Mouse (Mus musculus): ENCODE measurements around the gene Nkapd1.
"Not testable (repeated sequence)": the region's sequence is repeated elsewhere in the genome, so short reads cannot be mapped to it uniquely, and the experiment has no call there.

Nkapd1 gene

DNA sequence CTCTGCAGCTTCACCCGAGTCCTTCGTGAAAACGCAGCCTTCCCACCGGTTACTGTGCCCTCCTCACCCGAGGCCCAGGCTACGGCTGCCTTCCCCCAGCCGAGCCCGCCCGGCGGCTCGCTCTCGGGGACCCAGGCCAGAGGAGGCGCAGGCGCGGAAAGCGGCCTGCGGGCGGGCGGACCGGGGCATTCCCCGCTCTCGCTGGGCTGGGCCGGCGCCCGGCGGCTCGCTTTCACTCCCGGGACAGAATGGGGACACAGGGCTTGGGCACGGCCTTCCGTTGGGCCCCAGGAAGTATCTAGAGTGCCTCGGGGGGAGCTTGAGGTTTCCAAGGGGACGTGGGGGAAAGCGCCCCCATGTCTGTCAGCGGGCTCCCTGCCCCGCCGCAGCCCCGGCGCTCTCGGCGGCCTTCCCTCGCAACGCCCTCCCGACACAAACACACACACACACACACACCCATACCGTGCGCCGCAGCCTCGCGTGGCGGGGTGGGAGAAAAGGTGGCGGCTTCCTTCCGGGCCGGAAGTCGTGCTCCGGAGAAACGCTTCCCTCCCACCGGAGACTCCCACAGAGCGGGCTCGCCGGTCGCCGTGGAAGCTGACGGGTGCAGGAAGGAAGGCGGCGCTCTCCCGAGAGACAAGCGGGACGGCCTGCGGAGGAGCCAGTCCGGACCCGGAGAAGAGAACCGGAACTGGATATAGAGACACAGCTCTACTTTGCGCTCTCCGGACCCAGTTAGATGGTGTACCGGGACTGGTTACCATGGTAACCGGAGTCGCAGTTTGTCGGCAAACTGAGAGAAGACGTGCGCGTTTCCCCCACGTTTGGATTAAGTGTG lies at the start of gene Nkapd1, which contains the start of gene Pih1d2:
Nkapd1 (minus strand) TSS at position 699 of the 838 bp plus-strand sequence.
Pih1d2 (plus strand) TSS at position 556 of the 838 bp plus-strand sequence.
- DNase-seq (ENCODE audit: low spot score): peak; percentile 95

DNA sequence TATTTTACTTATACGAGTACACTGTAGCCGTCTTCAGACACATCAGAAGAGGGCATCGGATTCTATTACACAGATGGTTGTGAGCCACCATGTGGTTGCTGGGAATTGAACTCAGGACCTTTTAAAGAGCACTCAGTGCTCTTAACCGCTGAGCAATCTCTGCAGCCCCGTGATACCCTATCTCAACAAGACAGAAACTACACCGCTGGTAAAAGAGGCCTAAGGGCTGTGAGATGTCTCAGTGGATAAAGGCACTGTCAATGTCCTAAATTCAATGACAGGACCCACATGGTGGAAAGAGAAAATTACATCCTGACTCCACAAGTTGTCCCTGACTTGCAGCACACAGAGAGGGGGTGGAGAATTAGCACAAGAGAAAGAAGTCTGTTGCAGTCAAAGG lies 49.2 kb upstream of the Nkapd1 start:
- DNase-seq (ENCODE audit: low spot score): no peak

DNA sequence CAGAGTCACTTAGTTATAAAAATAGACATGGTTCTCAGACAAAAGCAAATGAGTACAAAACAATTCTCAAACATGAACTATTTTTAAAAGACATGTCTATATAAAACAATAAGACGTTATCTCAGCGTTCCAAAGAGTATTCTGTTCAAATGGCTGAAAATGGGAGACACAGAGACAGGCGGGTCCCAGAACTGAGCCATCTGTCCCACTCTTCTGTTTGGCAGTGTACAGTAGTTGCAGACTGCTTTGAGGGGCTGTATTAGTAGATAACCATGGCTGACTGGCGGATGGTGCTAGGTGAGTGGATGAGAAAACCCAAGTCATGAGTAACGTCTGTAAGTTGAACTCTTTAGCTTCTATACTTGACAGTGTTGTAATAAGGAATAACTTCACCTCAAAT lies 47.6 kb upstream of the Nkapd1 start:
- no peak for DNase-seq (ENCODE audit: low spot score)

DNA sequence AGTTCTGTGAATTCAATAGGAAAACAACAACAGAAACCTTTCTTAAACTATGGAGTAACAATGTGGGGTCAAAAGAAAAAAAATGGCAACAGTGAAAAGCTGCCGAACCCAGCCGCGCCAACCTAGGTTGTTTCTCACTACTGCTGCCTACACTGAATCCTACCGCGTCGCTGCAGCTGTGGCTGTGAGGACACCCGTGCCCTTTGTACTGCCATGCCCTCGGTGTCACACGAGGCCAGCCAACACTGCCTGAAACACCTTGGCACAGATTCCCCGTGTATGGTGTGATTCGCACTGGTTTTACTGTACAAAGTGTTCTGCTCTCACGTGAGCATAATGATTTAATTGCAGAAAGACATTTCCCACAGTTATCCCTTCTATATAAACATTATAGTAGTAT lies 43.2 kb upstream of the Nkapd1 start:
- peak; percentile 49 for DNase-seq (ENCODE audit: low spot score)

DNA sequence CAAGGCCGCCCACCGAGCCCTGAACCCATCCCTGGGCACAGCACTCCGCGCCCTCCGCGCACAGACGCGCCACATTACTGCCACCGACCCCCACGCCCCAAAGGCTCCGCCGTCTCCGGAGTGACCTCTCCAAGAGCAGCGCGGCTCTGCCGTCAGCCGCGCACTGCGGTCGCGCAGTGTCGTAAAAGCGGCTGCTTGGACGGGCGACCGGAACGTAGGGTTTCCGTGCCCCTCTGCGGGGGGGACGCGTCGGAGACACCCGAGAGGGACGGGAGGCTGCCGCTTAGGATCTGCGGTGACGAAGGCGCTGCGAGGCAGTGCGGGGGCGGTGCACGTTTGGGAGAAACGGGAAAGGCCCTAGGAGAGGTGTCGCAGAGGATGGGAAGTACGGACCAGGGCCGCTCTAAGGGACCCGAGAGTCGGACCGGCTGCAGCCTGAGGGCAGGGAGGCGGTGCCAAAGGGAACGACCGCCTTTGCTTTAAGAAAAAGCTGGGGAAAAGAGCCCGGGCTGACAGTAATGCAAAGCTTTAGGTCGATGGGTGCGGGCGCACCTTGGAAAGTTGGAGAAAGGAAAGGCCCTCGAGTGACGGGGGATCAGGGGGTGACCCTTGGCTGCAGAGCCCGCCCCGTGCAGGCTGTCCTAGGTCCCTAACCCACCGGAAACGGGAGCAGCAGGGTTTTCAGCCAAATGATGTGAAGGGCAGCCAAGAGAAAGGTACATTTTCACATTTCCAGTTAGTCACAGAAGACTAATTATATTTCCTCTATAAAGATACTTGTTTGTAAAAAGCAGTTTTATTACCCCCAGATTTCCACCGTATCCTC lies 42.3 kb upstream of the Nkapd1 start, which contains the start of gene Dlat:
Dlat (minus strand) TSS at position 389 of the 826 bp plus-strand sequence.
- DNase-seq (ENCODE audit: low spot score): peak; percentile 94

DNA sequence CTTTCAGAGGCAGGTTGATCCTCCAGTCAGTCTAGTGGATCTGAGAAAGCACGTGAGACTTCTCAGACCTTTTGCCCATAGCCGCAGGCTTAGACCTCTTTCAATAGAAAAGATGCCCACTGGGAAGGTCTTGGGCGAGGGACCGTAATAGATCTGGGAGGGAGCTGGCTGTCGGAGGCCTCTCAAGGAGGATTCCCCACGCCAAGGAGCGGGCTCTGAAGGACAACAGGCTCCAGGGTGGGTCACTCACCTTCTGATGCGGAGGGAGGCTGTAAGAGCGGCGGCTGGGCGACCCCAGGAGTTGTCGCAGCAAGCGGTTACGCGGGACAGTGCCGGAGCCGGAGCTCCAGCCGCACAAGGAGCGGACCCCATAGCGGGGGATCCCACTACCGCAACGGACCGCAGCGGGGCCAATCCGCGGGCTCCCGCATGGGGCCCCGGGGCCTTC lies 41.7 kb upstream of the Nkapd1 start:
- peak; percentile 13 for DNase-seq (ENCODE audit: low spot score)

DNA sequence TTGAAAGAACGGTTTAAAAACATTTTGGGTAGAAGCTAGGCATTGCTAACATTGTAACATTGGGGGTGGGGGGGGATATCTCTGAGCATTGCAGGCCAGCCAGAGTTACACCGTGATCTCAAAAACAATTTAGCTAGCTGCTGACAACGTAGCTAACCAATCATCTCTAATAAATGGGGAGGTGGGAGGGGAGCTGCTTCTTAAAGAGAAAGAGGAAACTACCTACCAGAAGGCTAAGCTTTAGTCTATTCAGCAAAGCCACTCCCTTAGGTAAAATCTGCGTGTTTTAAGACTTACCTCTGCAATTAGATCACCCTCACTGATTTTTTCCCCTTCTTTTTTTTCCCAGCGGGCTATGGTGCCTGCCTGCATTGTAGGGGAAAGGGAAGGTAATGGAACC lies 41.1 kb upstream of the Nkapd1 start:
- no peak for DNase-seq (ENCODE audit: low spot score)

DNA sequence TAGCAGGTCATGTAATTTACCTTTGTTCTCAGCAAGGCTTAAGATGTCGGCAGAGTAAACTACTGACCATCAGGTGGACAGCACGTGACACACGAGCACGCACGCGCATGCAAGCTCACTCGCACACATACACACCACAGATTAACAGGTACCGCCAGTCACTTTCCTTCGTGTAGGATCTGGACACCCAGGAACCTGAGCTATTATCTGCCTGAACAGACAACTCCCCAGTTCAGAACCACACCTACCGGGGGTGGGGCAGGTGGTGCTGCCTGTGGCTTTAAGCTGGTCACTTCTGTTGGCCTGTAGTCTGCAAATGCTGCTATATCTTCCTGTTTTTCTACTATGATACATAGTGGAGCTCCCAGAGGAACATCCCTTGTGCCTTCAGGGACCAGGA lies 33.2 kb upstream of the Nkapd1 start:
- no peak for DNase-seq (ENCODE audit: low spot score)

DNA sequence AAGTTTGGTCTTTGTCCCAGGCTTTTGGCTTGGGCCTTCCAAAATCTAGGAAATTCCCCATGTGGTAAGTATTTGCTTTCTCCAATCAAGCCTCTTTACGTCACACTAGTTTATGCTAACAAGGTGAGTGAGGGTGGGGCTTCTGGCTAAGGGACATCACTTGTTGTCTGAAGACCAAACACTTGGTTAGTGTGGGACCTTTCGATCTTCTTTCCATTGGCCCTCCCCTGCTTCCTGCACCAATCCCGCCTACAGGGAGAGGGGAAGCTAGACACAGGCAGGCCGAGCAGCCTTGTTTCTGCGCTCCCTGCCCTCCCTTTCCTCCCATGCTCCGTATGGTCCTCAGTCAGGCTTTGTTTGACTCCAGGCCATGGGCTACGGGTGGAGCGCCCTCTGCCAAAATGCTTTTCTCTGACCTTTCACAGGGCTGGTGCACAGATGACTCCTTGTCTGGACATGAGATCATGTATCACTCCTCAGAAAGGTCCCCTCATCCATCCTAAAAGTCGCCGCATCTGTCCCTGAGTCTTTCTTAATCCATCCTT lies 29.6 kb upstream of the Nkapd1 start:
- no peak for DNase-seq (ENCODE audit: low spot score)

DNA sequence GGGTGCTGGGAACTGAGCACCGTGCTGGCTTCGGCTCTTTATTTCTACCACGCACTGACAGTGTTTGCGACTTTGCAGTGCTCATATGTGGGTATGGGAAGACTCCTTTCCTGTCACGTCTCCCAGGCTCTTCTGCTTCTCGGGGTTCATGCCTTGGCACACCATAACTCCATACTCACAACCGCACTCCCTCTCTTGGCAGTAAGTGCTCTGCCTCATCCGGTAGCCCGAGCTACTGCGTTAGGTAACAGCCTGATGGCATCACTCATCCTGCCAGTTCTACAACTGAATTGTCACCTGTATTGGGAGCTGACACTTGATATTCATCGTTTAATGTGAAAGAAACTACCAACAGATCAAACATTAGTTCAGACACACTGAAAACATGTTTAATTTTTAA lies 17.0 kb upstream of the Nkapd1 start:
- DNase-seq (ENCODE audit: low spot score): no peak

DNA sequence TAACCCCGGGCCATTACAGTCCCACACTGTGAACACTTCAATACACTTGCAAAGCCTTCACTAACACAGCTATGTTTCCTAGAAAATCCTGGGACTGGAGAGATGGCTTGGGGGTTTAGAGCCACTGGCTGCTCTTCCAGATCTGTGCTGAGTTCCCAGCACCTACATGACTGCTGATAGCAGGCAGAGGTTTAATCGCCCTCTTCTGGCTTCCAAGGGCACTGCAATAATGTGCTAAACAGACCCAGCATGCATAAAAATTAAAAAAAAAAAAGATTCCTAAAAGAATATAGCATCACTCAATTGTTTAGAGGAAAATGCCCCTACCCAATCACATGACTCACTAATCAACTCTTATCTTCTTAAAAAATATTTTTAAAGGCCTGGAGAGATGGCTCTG lies 15.8 kb upstream of the Nkapd1 start:
- no peak for DNase-seq (ENCODE audit: low spot score)

DNA sequence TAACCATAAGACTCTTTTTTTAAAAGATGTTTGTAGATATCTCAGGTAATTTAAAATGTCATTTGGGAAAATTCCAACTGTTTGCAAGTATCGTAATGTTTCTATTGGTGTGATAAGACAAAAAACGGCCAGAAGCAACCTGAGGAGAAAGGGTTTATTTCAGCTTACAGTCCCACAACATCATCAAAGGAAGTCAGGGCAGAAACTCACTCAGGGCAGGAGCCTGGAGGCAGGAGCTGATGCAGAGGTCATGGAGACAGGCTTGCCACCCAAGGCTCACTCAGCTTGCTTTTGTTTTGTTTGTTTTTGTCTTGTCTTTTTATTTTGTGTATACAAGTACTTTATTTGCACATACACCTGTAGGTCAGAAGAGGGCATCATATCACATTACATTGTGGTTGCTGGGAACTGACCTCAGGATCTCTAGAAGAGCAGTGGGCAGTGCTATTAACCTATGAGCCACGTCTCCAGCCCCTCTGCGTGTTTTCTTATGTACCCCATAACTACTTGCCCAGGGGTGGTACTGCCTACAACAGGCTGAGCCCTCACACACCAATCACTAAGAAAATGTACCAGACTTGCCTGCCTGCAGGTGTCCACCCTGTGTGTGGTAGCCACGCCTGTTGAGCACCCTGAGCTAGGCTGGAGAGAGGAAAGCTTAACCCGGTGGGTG lies 14.9 kb upstream of the Nkapd1 start:
- DNase-seq (ENCODE audit: low spot score): no peak

DNA sequence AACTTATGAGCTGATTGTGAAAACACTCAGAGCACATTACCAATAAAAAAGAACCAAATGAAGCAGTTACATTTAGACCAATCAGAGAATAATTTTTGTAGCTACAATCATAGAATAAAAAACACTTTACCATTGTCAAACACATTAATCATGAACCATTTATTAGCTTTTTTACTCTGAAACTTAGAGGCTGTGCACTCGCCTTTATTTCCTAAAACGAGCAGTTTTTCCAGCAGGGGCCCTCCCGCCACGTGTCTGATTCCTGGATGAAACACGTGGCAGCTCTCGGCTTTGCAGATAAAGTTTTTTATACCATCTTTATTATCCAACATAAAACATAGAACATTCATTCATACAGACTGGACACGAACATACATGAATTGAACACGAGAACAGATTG lies 13.6 kb upstream of the Nkapd1 start:
- DNase-seq (ENCODE audit: low spot score): not testable (repeated sequence)

DNA sequence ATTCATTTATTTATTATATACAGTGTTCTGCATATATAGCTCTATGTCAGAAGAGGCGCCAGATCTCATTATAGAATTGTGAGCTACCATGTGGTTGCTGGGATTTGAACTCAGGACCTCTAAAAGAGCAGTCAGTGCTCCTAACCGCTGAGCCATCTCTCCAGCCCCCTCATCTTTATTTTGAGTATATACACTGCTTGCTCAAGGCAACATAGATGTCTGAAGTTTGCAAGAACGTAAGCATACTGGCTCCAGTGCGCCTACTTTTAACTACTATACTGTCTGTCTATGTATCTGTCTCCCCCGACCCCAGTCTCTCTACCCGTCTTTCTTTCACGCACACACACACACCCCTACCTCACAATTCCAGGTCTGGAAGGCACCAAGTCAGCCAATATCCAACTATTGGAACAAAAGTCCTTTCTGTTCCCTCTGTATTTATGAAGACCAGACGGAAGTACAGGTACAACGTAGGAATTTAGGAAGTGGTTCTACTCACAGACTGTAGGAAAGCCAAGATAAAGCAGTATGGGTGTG lies 598 bp upstream of the Nkapd1 start:
- DNase-seq (ENCODE audit: low spot score): no peak

DNA sequence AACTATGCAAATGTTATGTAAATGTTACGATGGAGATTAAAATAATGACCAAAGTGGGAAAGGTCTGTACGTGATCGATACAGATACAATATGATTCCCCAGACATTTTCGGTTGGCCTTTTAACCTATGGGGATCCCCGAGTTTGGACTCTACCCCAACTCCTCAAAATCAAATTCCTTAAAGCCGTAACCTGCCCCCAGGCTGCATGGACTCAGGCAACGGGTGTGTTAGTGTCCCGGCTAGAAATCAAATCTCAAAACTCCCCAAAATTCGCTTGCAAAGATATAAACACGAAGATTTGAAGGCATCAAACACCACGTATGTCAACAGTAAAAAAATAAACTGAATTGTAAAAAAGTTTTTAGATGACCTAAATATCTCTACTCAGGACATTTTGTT lies 1.1 kb downstream of the Nkapd1 start:
- DNase-seq (ENCODE audit: low spot score): no peak

DNA sequence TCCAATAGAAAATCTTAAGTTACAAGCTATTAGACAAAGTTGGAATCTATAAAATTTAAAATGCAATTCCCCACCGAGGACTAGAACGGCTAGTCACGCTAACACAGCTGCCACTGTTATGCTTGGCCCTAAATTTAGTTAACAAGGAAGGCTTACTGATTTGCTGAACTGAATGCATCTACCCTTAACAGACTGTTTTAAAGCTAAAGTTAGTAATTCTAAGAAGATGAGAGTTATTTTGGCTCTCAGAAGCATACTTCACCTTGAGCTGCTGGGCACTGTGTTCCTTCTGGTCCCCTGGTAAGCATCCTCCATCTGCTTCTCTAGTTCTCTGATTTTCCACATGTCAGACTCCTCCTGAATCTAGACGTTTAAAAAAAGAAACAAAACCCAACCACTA lies 5.1 kb downstream of the Nkapd1 start:
- no peak for DNase-seq (ENCODE audit: low spot score)

DNA sequence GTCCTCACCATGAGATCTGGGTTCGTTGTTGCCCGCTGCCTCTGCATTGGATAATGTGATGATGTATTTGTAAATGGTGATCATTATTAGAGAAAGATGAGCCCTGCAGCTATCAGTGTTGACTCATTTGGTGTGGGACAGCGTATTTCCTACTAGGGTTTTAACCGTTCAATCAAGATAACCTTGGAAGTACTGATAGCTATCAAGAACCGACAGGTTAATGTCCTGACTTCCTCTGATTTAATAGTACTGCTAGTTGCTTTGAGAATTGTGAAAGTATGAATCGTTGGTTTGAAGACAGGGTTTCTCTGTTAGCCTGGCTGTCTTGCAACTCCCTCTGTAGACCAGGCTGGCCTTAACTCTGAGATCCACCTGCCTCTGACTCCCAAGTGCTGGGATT lies 12.9 kb downstream of the Nkapd1 start:
- DNase-seq (ENCODE audit: low spot score): no peak

DNA sequence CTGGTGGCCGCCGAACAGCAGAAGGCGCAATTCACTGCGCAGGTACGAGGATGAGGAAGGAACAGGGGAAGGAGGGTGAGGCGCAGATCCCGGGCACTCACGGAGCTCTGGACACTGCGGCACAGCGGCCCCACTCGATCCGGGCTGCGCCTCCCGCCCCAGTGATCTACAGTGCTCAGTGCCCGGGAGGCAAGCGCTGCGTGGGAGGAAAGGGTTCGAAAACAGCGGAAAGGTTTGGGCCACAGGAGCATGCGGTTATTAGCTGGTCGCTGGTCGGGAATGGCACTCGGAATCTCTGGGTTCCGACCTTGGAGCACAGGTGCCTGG lies 13.3 kb downstream of the Nkapd1 start:
- no peak for DNase-seq (ENCODE audit: low spot score)

DNA sequence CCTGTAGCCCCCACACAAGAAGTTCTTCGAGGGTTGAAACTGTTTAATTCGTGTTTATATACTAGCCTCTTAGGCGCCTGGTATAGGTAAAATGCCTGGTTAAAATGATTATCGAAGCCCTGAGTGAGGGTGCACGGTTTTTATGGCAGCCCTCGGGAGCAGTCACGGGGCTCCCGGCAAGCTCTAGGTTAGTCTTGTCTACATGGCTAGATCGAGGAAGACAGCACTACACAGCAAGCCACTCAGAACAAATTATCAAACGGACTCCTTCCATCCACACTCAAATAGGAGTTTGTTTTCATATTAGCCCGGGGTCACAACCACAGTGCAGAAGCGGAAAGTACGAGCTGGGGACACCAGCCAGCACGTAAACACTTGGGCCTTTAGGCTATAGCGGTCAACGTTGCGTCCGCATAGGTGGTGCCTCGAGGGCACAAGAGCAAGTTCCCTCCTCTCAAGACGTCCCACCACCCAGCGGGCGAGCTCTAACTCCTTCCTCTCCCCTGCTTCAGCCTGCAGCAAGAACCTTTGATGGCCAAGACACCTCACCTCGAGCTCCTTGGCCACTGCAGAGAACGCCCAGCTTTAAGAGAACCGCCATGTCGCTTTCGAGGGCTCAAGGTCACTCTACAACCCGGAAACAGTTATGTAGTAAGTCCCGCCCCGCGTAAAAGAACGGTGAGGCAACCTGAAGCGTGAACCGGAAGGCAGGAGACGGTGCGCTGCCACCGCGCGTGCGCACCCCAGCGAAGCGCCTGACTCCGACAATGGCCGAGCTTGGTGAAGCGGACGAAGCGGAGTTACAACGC lies 13.9 kb downstream of the Nkapd1 start, which contains the start of the genes Sdhd and Timm8b:
Sdhd (minus strand) TSS at position 624 of the 809 bp plus-strand sequence.
Timm8b (plus strand) TSS at position 722 of the 809 bp plus-strand sequence.
- peak; percentile 98 for DNase-seq (ENCODE audit: low spot score)

DNA sequence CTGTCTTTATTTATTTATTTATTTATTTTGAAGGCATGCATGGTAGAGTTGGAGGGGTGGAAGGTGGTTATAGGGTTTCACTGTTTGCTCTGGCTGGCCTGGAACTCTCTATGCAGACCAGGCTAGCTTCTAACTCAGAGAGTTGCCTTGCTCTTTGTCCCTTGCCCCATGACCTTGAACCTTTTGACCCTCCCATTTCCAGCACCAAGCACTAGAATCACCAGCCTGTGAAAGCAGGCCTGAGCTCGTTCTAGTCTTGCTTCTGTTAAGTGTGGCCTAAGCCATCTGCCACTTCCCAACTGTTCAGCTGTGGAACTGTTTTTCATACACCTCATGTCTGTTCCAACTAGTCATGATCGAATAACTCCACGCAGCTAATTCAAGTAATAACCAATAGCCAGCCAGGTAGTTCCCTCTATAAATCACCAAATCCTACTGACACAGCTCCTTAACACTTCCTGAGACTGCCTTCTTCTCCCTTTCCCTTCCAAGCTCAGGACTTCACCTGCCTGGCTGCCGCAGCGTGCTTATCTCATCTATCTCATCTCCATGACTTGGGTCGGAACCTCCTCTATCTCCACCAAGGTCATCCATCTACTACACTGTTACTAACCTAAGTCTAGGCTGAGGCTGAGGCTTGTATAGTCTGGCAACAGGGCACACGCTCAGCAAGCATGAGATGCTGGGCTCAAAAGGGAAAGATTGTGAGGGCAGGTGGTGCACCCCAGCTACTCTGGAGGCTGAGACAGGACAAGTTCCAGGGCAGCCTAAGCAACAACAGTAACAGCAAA lies 15.0 kb downstream of the Nkapd1 start:
- DNase-seq (ENCODE audit: low spot score): no peak

Measured in embryo, embryonic 10 days (tissue).